Mouse (Mus musculus) heart, adult 18-20 months (tissue): ENCODE measurements around the gene Pla2g12a. TPM values are rescaled to one million over a fixed set of nuclear protein-coding genes. Genes with fewer than 3 reads are reported as not detected.

Source experiments
- DNase-seq, 2 experiments: peaks; one replicate each; pipeline ENCODE4 v3.0.0; 2021 to 2022; ENCODE audit warnings: mixed read lengths in 1 of 2
- long read RNA-seq, 2 experiments: library from polyadenylated mRNA; stranded (forward); transcript quantifications; one replicate each; pipeline ENCODE4 v2.0.0; 2021
- total RNA-seq, 2 experiments: library from RNA; stranded (reverse); gene quantifications; 2 replicates each; pipeline ENCODE4 v1.2.3; 2021

Gene Pla2g12a
- 10 to 100 TPM; 46.3 to 61.8 TPM for total RNA-seq
- long read RNA-seq, experiment 1, transcript Pla2g12a-201 (4 exons, 1,561 nt): major isoform, 73 of 76 reads
- long read RNA-seq, experiment 1, partial matches to known transcripts: 0 of 76 reads
- long read RNA-seq, experiment 1, other reads (novel, unspliced or antisense): 0 of 76 reads
- long read RNA-seq, experiment 2, transcript Pla2g12a-201 (4 exons, 1,561 nt): major isoform, 61 of 69 reads
- long read RNA-seq, experiment 2, transcript Pla2g12a-203 (1 exons, 2,992 nt): minor isoform, 7 of 69 reads
- long read RNA-seq, experiment 2, partial matches to known transcripts: 0 of 69 reads
- long read RNA-seq, experiment 2, other reads (novel, unspliced or antisense): 1 of 69 reads

GRCm38 (mm10) chr3:129878405-129879021 is at the start of gene Pla2g12a:
TSS of gene Pla2g12a (plus strand) at chr3:129878606.
- DNase-seq: peak; percentile 91 to 94

- no peak for DNase-seq
Measured at GRCm38 (mm10) chr3:129830626-129831025, 47.8 kb upstream of the Pla2g12a start.

- DNase-seq: peak; percentile 97
Measured at GRCm38 (mm10) chr3:129831035-129831568, 47.3 kb upstream of the Pla2g12a start, which contains the start of gene Gar1. TSS of gene Gar1 (minus strand) at chr3:129831396.

GRCm38 (mm10) chr3:129835388-129835934 is 42.9 kb upstream of the Pla2g12a start, which contains the start of gene Cfi:
TSS of gene Cfi (plus strand) at chr3:129835884.
- DNase-seq: no peak

- peak in 1 of 2 experiments; percentile 15 for DNase-seq
Measured at GRCm38 (mm10) chr3:129836051-129836697, 42.2 kb upstream of the Pla2g12a start.

GRCm38 (mm10) chr3:129836965-129837364 is 41.4 kb upstream of the Pla2g12a start:
- DNase-seq: no peak

DNA sequence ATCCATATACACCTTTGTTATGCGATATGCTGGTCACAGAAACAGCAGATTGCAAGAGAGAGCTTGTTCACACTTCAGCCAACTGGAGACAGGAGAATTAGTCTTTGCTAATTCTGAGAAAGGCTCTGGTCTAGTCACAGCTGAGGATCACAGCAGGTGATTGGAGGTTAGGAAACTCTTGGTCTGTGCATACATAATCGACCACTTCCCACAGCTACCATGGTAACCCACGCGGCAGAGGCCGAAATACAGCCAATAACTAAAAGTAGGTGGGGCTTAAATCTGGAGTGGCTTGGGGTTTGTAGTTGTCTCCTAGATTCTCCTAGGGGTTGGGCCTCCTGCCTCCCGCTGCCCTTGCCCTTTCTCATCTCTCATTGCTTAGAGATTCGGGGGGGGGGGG is 40.4 kb upstream of the Pla2g12a start:
- DNase-seq: no peak

GRCm38 (mm10) chr3:129845868-129846267 is 32.5 kb upstream of the Pla2g12a start:
- DNase-seq: no peak

GRCm38 (mm10) chr3:129846846-129847245 is 31.6 kb upstream of the Pla2g12a start:
- DNase-seq: no peak

DNA sequence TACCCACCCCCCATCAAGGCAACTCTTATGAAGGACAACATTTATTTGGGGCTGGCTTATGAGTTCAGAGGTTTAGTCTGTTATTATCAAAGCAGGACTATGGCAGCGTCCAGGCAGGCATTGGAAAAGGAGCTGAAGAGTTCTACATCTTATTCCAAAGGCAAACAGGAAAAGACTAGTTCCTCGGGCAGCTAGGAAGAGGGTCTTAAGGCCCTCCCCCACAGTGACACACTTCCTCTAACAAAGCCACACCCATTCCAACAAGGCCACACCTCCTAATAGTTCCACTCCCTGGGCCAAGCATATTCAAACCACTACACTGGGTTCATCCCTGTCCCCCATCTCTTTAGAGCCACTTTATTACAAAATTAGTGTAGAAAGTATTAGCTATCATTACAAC is 15.8 kb upstream of the Pla2g12a start:
- no peak for DNase-seq

GRCm38 (mm10) chr3:129863698-129864097 is 14.7 kb upstream of the Pla2g12a start:
- peak; percentile 33 to 61 for DNase-seq

- no peak for DNase-seq
Measured at GRCm38 (mm10) chr3:129877327-129877726, 1.1 kb upstream of the Pla2g12a start.

GRCm38 (mm10) chr3:129879131-129879757 is 838 bp downstream of the Pla2g12a start:
- DNase-seq: peak; percentile 45 to 58

- no peak for DNase-seq
Measured at GRCm38 (mm10) chr3:129879913-129880312, 1.5 kb downstream of the Pla2g12a start.

DNA sequence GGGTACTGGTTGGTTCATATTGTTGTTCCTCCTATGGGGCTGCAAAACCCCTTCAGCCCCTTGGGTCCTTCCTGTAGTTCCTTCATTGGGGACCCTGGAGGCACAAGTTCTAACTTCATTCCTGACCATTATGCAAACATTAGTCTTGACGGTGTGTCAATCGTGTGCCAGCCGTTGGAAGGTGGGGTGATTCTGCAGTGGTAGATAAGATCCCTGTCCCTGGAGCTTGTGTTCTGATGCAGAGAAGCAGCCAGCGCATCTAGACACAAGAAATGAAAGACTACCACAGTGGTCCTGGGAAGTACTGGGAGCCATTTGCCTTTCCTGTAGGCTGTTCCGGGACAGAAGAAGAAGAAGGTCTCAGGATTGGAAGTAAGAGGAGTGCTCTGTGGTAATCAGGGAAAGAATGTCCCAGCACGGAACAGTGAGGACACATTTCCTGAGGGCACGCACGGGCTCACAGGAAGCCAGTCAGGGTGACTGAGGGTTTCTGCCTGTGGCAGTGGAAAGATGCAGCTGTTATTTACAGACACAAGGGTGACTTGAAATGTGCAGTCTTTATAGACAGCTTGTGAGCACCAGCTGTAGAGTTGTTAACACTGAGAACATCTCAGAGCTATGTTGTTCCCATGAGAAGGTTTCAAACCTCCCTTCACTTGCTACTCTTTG is 2.7 kb downstream of the Pla2g12a start:
- no peak for DNase-seq

- no peak for DNase-seq
Measured at GRCm38 (mm10) chr3:129885577-129885976, 7.2 kb downstream of the Pla2g12a start.

- no peak for DNase-seq
Measured at GRCm38 (mm10) chr3:129886430-129886829, 8.0 kb downstream of the Pla2g12a start.

GRCm38 (mm10) chr3:129887779-129888517 is 9.5 kb downstream of the Pla2g12a start:
- DNase-seq: no peak

DNA sequence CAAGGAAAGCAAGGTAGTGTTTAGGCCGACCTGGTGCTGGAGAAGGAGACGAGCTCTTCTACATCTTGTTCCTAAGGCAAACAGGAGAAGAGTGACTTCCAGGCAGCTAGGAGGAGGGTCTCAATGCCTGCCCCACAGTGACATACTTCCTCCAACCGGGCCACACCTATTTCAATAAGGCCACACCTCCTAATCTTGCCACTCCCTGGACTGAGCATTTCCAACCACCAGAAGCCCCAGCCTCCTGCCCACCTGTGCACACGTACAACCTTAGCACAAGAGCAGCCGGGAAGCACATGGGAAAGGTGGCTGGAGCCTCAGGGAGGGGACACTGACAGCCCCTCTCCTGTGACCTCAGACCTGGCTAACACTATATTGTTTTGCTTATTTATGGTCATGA is 13.6 kb downstream of the Pla2g12a start:
- DNase-seq: no peak

GRCm38 (mm10) chr3:129893143-129893542 is 14.7 kb downstream of the Pla2g12a start:
- no peak for DNase-seq

GRCm38 (mm10) chr3:129896591-129896990 is 18.2 kb downstream of the Pla2g12a start:
- peak in 1 of 2 experiments; percentile 13 for DNase-seq
